Mouse (Mus musculus) forebrain, embryonic 14.5 days (tissue): ENCODE results near the gene Zfp36. TPM values are rescaled to one million over a fixed set of nuclear protein-coding genes. Genes with fewer than 3 reads are reported as not detected.

Source experiments
- ATAC-seq: fragments of 200-750 bp; cut with Nextera tagmentation; 2 replicates; pipeline ENCODE4 v1.8.0; 2017; ENCODE audit warnings: mild to moderate bottlenecking, moderate library complexity
- DNase-seq: peaks from one replicate; pipeline ENCODE4 v3.0.0-alpha.2; 2015; ENCODE audit warnings: low spot score
- H3K27ac ChIP-seq: fragments of 300-500 bp; sonication (generic); 2 replicates; pipeline ENCODE4 v1.5.1; 2014; ENCODE audit warnings: low read depth, mild to moderate bottlenecking, control low read depth, low read length, moderate library complexity
- H3K27me3 ChIP-seq: fragments of 300-500 bp; sonication (generic); replicated peaks from 2 replicates; pipeline ENCODE4 v1.6.1; 2014; ENCODE audit warnings: low read length, control low read depth, mixed read lengths; ENCODE audit not compliant: control insufficient read depth, insufficient read depth
- H3K36me3 ChIP-seq: fragments of 300-500 bp; sonication (generic); 2 replicates; pipeline ENCODE4 v1.6.1; 2014; ENCODE audit warnings: low read length, control low read depth; ENCODE audit not compliant: control insufficient read depth, insufficient read depth
- H3K4me1 ChIP-seq: fragments of 300-500 bp; sonication (generic); 2 replicates; pipeline ENCODE4 v1.6.1; 2014; ENCODE audit warnings: antibody characterized with exemption, low read length, control low read depth; ENCODE audit not compliant: control insufficient read depth, insufficient read depth
- H3K4me2 ChIP-seq: fragments of 300-500 bp; sonication (generic); 2 replicates; pipeline ENCODE4 v1.6.1; 2014; ENCODE audit warnings: mild to moderate bottlenecking, control low read depth, low read length
- H3K4me3 ChIP-seq: fragments of 300-500 bp; sonication (generic); 2 replicates; pipeline ENCODE4 v1.5.1; 2014; ENCODE audit warnings: low read depth, low read length, control low read depth
- H3K9ac ChIP-seq: fragments of 300-500 bp; sonication (generic); 2 replicates; pipeline ENCODE4 v1.6.1; 2014; ENCODE audit warnings: mild to moderate bottlenecking, low read length, control low read depth, moderate library complexity
- H3K9me3 ChIP-seq: fragments of 300-500 bp; sonication (generic); replicated peaks from 2 replicates; pipeline ENCODE4 v1.6.1; 2016; ENCODE audit warnings: low read length, control low read depth, mixed read lengths; ENCODE audit not compliant: control insufficient read depth
- WGBS: fragments of 180-500 bp; shearing (Covaris S2); extraction: QIAGEN DNeasy Blood & Tissue Kit; methylation state at CpG from one replicate; pipeline ENCODE4 v1.1.7; 2014; 5-methylcytosine and 5-hydroxymethylcytosine counted together
- polyA plus RNA-seq: library from polyadenylated mRNA; unstranded; fragments of >200 nt; fragmentation: Nextera tagmentation; extraction: Ambion mirVana; gene quantifications from 2 replicates; pipeline ENCODE4 v1.2.1, GENCODE M21; 2014

Gene Zfp36
- polyA plus RNA-seq, 1 experiment from 2014 or later = 3.3 TPM

GRCm38 (mm10) chr7:28354113-28354581, 25.9 kb downstream of the Zfp36 start:
- no peak overlapping the region for H3K4me2 ChIP-seq
- DNase-seq (no peak), ATAC-seq (no peak)
- no peak overlapping the region for H3K9ac ChIP-seq
- H3K27ac ChIP-seq = no peak overlapping the region
- WGBS = 93% methylated on average over 3 of the region's 3 CpGs
- H3K4me3 ChIP-seq = no peak overlapping the region
- H3K27me3 ChIP-seq = no peaks in the 10 kb centered on the region
- H3K4me1 ChIP-seq = peaks cover 15% of the 10 kb centered on the region
- H3K9me3 ChIP-seq = no peaks in the 10 kb centered on the region
- peaks cover 36% of the 10 kb centered on the region for H3K36me3 ChIP-seq

GRCm38 (mm10) chr7:28353267-28353666, 26.8 kb downstream of the Zfp36 start:
- Histone ChIP-seq H3K36me3 (peaks cover 34% of the 10 kb centered on the region), H3K4me2 (no peak overlapping the region), H3K4me1 (peaks cover 15% of the 10 kb centered on the region), H3K9me3 (no peaks in the 10 kb centered on the region), H3K27ac (no peak overlapping the region), H3K9ac (no peak overlapping the region), H3K4me3 (no peak overlapping the region), H3K27me3 (no peaks in the 10 kb centered on the region)
- WGBS = 96% methylated on average over 2 of the region's 2 CpGs
- ATAC-seq (no peak), DNase-seq (no peak)

- 40% methylated on average over 4 of the region's 4 CpGs for WGBS
- Histone ChIP-seq H3K36me3 (peaks cover 34% of the 10 kb centered on the region), H3K27me3 (no peaks in the 10 kb centered on the region), H3K9ac (peak overlapping the region; percentile 94), H3K4me1 (peaks cover 12% of the 10 kb centered on the region), H3K4me2 (peak overlapping the region; percentile 85), H3K4me3 (peak overlapping the region; percentile 90), H3K9me3 (no peaks in the 10 kb centered on the region), H3K27ac (no peak overlapping the region)
- ATAC-seq (no peak), DNase-seq (no peak)
Observed at GRCm38 (mm10) chr7:28351676-28352191, 28.3 kb downstream of the Zfp36 start.

GRCm38 (mm10) chr7:28350155-28350883, 29.7 kb downstream of the Zfp36 start, which contains the start of gene Rps16:
Gene Rps16 (plus strand): TSS chr7:28350652.
- Histone ChIP-seq H3K4me3 (peak within 1 kb of the TSS; percentile 90), H3K4me2 (peak within 1 kb of the TSS; percentile 85), H3K36me3 (peaks cover 33% of the 10 kb centered on the region), H3K9ac (peak within 1 kb of the TSS; percentile 94), H3K27me3 (no peaks in the 10 kb centered on the region), H3K27ac (peak within 1 kb of the TSS; percentile 79), H3K9me3 (no peaks in the 10 kb centered on the region), H3K4me1 (peaks cover 12% of the 10 kb centered on the region)
- WGBS = under 1% methylated on average over 49 of the region's 50 CpGs
- DNase-seq (peak; percentile 99), ATAC-seq (peak; percentile 95)

- peaks cover 12% of the 10 kb centered on the region for H3K4me1 ChIP-seq
- 89% methylated on average over 7 of the region's 7 CpGs for WGBS
- ATAC-seq (no peak), DNase-seq (peak; percentile 31)
- no peak overlapping the region for H3K27ac ChIP-seq
- H3K4me2 ChIP-seq = no peak overlapping the region
- peaks cover 17% of the 10 kb centered on the region for H3K36me3 ChIP-seq
- H3K4me3 ChIP-seq = no peak overlapping the region
- no peaks in the 10 kb centered on the region for H3K9me3 ChIP-seq
- no peaks in the 10 kb centered on the region for H3K27me3 ChIP-seq
- H3K9ac ChIP-seq = no peak overlapping the region
Observed at GRCm38 (mm10) chr7:28348601-28349000, 31.5 kb downstream of the Zfp36 start.

GRCm38 (mm10) chr7:28347746-28348145, 32.3 kb downstream of the Zfp36 start:
- WGBS = 87% methylated on average over 3 of the region's 3 CpGs
- ATAC-seq (no peak), DNase-seq (no peak)
- Histone ChIP-seq H3K4me3 (no peak overlapping the region), H3K4me1 (peaks cover 12% of the 10 kb centered on the region), H3K9me3 (no peaks in the 10 kb centered on the region), H3K36me3 (peaks cover 8% of the 10 kb centered on the region), H3K27me3 (no peaks in the 10 kb centered on the region), H3K27ac (no peak overlapping the region), H3K4me2 (no peak overlapping the region), H3K9ac (no peak overlapping the region)

- peak; percentile 49; the same call in 1 of the 2 replicates for ATAC-seq
- Histone ChIP-seq H3K9me3 (no peaks in the 10 kb centered on the region), H3K36me3 (no peaks in the 10 kb centered on the region), H3K4me3 (no peak overlapping the region), H3K9ac (no peak overlapping the region), H3K4me1 (peaks cover under 1% of the 10 kb centered on the region; the same call in 1 of the 2 replicates), H3K27ac (no peak overlapping the region), H3K27me3 (no peaks in the 10 kb centered on the region), H3K4me2 (no peak overlapping the region)
- 6% methylated on average over 4 of the region's 4 CpGs for WGBS
- peak; percentile 86 for DNase-seq
Observed at GRCm38 (mm10) chr7:28344637-28345036, 35.4 kb downstream of the Zfp36 start.

- 48% methylated on average over 7 of the region's 7 CpGs for WGBS
Observed at GRCm38 (mm10) chr7:28341381-28341780, 38.7 kb downstream of the Zfp36 start.

More at GRCm38 (mm10) chr7:28341381-28341780, 38.7 kb downstream of the Zfp36 start:
- Histone ChIP-seq H3K9me3 (no peaks in the 10 kb centered on the region), H3K9ac (no peak overlapping the region), H3K4me2 (no peak overlapping the region), H3K4me1 (0 out of 2 replicates have a peak, but pooled peaks cover 4% of the 10 kb centered on the region), H3K4me3 (no peak overlapping the region), H3K36me3 (no peaks in the 10 kb centered on the region), H3K27ac (no peak overlapping the region), H3K27me3 (no peaks in the 10 kb centered on the region)
- no peak for ATAC-seq
- DNase-seq = no peak
